Mouse (Mus musculus) embryonic facial prominence, embryonic 14.5 days (tissue): ENCODE measurements around the gene Borcs5. TPM values are rescaled to one million over a fixed set of nuclear protein-coding genes. Genes with fewer than 3 reads are reported as not detected.

ENCODE experiments used
- ATAC-seq: fragments of 200-750 bp; cut with Nextera tagmentation; 2 replicates; pipeline ENCODE4 v1.8.0; 2017; ENCODE audit warnings: low read depth, moderate number of reproducible peaks, moderate TSS enrichment
- DNase-seq: peaks from one replicate; pipeline ENCODE4 v3.0.0-alpha.2; 2015; ENCODE audit warnings: low spot score
- H3K27ac ChIP-seq: fragments of 300-500 bp; sonication (generic); replicated peaks from 2 replicates; pipeline ENCODE4 v1.5.1; 2014; ENCODE audit warnings: low read depth, mild to moderate bottlenecking, low read length, moderate library complexity
- H3K27me3 ChIP-seq: fragments of 300-500 bp; sonication (generic); replicated peaks from 2 replicates; pipeline ENCODE4 v1.6.1; 2014; ENCODE audit warnings: low read length; ENCODE audit not compliant: control insufficient read depth, insufficient read depth
- H3K36me3 ChIP-seq: fragments of 300-500 bp; sonication (generic); 2 replicates; pipeline ENCODE4 v1.6.1; 2014; ENCODE audit warnings: low read length, mixed read lengths; ENCODE audit not compliant: control insufficient read depth, insufficient read depth
- H3K4me1 ChIP-seq: fragments of 300-500 bp; sonication (generic); 2 replicates; pipeline ENCODE4 v1.6.1; 2014; ENCODE audit warnings: antibody characterized with exemption, low read length; ENCODE audit not compliant: control insufficient read depth, insufficient read depth
- H3K4me2 ChIP-seq: fragments of 300-500 bp; sonication (generic); 2 replicates; pipeline ENCODE4 v1.6.1; 2014; ENCODE audit warnings: low read depth, mild to moderate bottlenecking, low read length, moderate library complexity, mixed read lengths
- H3K4me3 ChIP-seq: fragments of 300-500 bp; sonication (generic); 2 replicates; pipeline ENCODE4 v1.5.1; 2014; ENCODE audit warnings: low read depth, mild to moderate bottlenecking, low read length
- H3K9ac ChIP-seq: fragments of 300-500 bp; sonication (generic); 2 replicates; pipeline ENCODE4 v1.6.1; 2014; ENCODE audit warnings: low read depth, mild to moderate bottlenecking, low read length, moderate library complexity, mixed read lengths
- H3K9me3 ChIP-seq: fragments of 300-500 bp; sonication (generic); 2 replicates; pipeline ENCODE4 v1.6.1; 2016; ENCODE audit warnings: low read length; ENCODE audit not compliant: control insufficient read depth
- WGBS: fragments of 180-500 bp; shearing (Covaris S2); extraction: QIAGEN DNeasy Blood & Tissue Kit; methylation state at CpG from one replicate; pipeline ENCODE4 v1.1.7; 2014; 5-methylcytosine and 5-hydroxymethylcytosine counted together
- polyA plus RNA-seq: library from polyadenylated mRNA; unstranded; fragments of >200 nt; fragmentation: Nextera tagmentation; extraction: Ambion mirVana; gene quantifications from 2 replicates; pipeline ENCODE4 v1.2.1, GENCODE M21; 2014

Gene Borcs5
- polyA plus RNA-seq, 1 experiment from 2014 or later: 18.0 TPM

DNA sequence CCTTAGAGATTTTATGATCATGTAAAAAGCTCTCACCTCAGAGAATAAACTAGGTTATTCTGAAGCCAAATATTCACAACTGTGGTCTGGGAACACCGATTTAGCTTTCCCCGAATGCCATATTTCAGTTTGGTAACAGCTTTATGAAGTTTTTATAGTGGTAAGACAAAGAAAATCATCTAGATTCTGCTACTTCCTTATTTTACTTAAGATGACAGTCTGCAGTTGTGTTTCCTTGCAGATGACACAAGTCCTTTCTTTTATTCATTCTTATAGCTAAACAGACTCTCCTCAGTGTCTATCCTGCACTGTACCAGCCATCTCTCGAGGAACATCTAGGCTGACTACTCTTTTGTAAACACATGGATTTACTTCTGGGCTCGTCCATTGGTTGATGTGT is 67.2 kb downstream of the Borcs5 start:
- no peaks in the 10 kb centered on the region for H3K4me1 ChIP-seq
- H3K4me3 ChIP-seq: no peak overlapping the region
- no peaks in the 10 kb centered on the region for H3K9me3 ChIP-seq
- DNase-seq (no peak), ATAC-seq (no peak)
- no peaks in the 10 kb centered on the region for H3K27me3 ChIP-seq
- 85% methylated on average over 4 of the region's 4 CpGs for WGBS
- H3K36me3 ChIP-seq: no peaks in the 10 kb centered on the region
- H3K27ac ChIP-seq: no peak overlapping the region
- H3K4me2 ChIP-seq: no peak overlapping the region
- H3K9ac ChIP-seq: no peak overlapping the region

DNA sequence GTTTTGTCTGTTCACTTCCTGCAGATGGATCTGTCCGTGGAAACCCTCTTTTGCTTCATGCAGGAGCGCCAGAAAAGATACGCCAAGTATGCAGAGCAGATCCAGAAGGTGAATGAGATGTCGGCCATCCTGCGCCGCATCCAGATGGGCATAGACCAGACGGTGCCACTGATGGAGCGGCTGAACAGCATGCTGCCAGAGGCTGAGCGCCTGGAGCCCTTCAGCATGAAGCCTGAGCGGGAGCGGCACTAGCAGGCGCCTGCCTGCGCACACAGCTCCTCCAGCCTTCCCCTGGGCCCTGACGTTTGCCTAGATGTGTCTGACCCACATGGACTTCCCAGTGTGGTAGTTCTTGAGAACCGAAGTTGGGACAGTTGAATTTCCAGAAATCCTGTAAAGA is 70.7 kb downstream of the Borcs5 start:
- H3K4me3 ChIP-seq: no peak overlapping the region
- DNase-seq (no peak), ATAC-seq (no peak)
- no peaks in the 10 kb centered on the region for H3K27me3 ChIP-seq
- no peak overlapping the region for H3K9ac ChIP-seq
- no peaks in the 10 kb centered on the region for H3K4me1 ChIP-seq
- H3K9me3 ChIP-seq: no peaks in the 10 kb centered on the region
- H3K36me3 ChIP-seq: peaks cover 4% of the 10 kb centered on the region; the same call in 1 of the 2 replicates
- H3K4me2 ChIP-seq: no peak overlapping the region
- 79% methylated on average over 15 of the region's 15 CpGs for WGBS
- H3K27ac ChIP-seq: no peak overlapping the region

- Histone ChIP-seq H3K36me3 (peaks cover 28% of the 10 kb centered on the region), H3K9me3 (no peaks in the 10 kb centered on the region), H3K4me3 (no peak overlapping the region), H3K27ac (no peak overlapping the region), H3K27me3 (no peaks in the 10 kb centered on the region), H3K9ac (no peak overlapping the region), H3K4me1 (no peaks in the 10 kb centered on the region), H3K4me2 (no peak overlapping the region)
- DNase-seq (no peak), ATAC-seq (no peak)
- WGBS: 48% methylated on average over 3 of the region's 3 CpGs
Observed at GRCm38 (mm10) chr6:134713321-134713720, 74.0 kb downstream of the Borcs5 start.

- Histone ChIP-seq H3K9ac (no peak overlapping the region), H3K4me1 (no peaks in the 10 kb centered on the region), H3K9me3 (no peaks in the 10 kb centered on the region), H3K27ac (no peak overlapping the region), H3K4me3 (no peak overlapping the region), H3K36me3 (peaks cover 33% of the 10 kb centered on the region), H3K4me2 (no peak overlapping the region), H3K27me3 (no peaks in the 10 kb centered on the region)
- ATAC-seq (no peak), DNase-seq (no peak)
- 52% methylated on average over 1 of the region's 1 CpGs for WGBS
Observed at GRCm38 (mm10) chr6:134713897-134714296, 74.6 kb downstream of the Borcs5 start.

DNA sequence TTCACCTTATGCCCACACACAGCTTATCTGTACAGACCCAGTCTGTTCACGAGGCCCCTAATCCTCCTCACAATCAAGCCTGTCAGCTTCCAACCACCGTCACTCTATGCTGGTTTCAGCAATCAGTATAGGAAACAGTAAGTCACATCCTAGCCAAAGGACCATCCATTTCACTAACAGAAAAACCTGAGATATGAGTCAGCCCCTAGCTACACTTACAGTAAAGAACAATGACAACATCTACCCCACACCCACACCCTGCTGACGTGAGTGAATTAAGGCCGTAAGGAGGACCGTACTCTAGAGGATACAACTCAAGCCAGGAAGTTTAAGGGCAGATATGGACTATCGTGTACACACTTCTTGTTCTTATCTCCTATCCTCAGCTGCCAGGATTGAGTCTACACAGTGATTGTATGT is 76.9 kb downstream of the Borcs5 start:
- 84% methylated on average over 6 of the region's 6 CpGs for WGBS
- Histone ChIP-seq H3K4me3 (no peak overlapping the region), H3K9me3 (no peaks in the 10 kb centered on the region), H3K27ac (no peak overlapping the region), H3K27me3 (no peaks in the 10 kb centered on the region), H3K4me2 (no peak overlapping the region), H3K9ac (no peak overlapping the region), H3K4me1 (no peaks in the 10 kb centered on the region), H3K36me3 (peaks cover 47% of the 10 kb centered on the region)
- ATAC-seq: no peak
- DNase-seq: no peak

- DNase-seq: no peak
Observed at GRCm38 (mm10) chr6:134717886-134718667, 78.8 kb downstream of the Borcs5 start.

GRCm38 (mm10) chr6:134718668-134719065 is 79.4 kb downstream of the Borcs5 start:
- Histone ChIP-seq H3K4me1 (no peaks in the 10 kb centered on the region), H3K27ac (no peak overlapping the region), H3K27me3 (no peaks in the 10 kb centered on the region), H3K4me3 (no peak overlapping the region), H3K9ac (no peak overlapping the region), H3K36me3 (peaks cover 55% of the 10 kb centered on the region), H3K4me2 (no peak overlapping the region), H3K9me3 (no peaks in the 10 kb centered on the region)
- WGBS: 91% methylated on average over 11 of the region's 11 CpGs
- DNase-seq (no peak), ATAC-seq (no peak)

More at GRCm38 (mm10) chr6:134717886-134718667, 78.8 kb downstream of the Borcs5 start:
- Histone ChIP-seq H3K27ac (no peak overlapping the region), H3K4me1 (no peaks in the 10 kb centered on the region), H3K36me3 (peaks cover 52% of the 10 kb centered on the region), H3K9ac (no peak overlapping the region), H3K4me2 (no peak overlapping the region), H3K9me3 (no peaks in the 10 kb centered on the region), H3K4me3 (no peak overlapping the region), H3K27me3 (no peaks in the 10 kb centered on the region)
- no peak for ATAC-seq
- WGBS: 92% methylated on average over 20 of the region's 20 CpGs

DNA sequence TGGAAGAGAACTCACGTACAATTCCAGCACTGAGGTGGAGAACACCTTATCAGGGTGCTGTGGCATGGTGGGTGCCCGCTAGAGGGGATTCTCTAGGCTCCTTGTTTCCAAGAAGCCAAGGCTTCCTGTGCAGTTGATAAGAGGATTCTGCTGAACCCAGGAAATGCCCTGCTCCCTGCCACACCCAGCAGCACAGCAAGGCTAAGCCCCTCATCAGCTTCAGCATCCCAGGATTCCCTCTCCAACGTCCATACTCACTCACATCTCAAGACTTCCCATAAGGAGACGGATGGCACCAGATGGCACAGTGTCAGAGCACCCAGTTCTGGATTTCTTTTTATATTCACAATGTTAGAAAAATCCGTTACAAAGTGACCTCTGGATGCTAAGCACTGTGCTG is 79.8 kb downstream of the Borcs5 start:
- DNase-seq (no peak), ATAC-seq (no peak)
- no peak overlapping the region for H3K4me2 ChIP-seq
- 85% methylated on average over 5 of the region's 5 CpGs for WGBS
- no peak overlapping the region for H3K9ac ChIP-seq
- H3K9me3 ChIP-seq: no peaks in the 10 kb centered on the region
- H3K4me1 ChIP-seq: no peaks in the 10 kb centered on the region
- no peak overlapping the region for H3K27ac ChIP-seq
- peaks cover 55% of the 10 kb centered on the region for H3K36me3 ChIP-seq
- H3K27me3 ChIP-seq: no peaks in the 10 kb centered on the region
- H3K4me3 ChIP-seq: no peak overlapping the region

DNA sequence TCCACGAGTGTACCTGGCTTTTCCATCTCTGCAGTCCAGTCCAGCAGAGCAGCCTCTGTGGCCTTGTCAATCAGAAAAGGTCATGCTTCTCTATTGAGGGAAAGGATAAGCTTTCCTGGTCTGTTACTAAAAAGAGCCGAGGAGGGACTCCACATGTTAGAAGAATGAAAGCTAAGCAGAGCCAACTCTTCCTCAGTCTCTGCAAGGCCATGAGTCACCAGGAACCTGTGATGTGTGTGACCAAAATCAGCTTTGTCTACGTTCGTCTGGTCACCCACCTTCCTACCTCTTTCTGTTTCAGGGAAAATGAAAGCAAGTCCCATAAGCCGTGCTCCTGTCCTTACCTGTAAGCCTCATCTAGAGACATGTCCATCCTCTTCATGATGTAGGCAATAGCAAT is 80.8 kb downstream of the Borcs5 start:
- H3K27ac ChIP-seq: no peak overlapping the region
- no peak for DNase-seq
- H3K4me1 ChIP-seq: no peaks in the 10 kb centered on the region
- H3K4me2 ChIP-seq: no peak overlapping the region
- no peak for ATAC-seq
- H3K9ac ChIP-seq: no peak overlapping the region
- H3K36me3 ChIP-seq: peaks cover 56% of the 10 kb centered on the region
- WGBS: 87% methylated on average over 5 of the region's 5 CpGs
- no peaks in the 10 kb centered on the region for H3K27me3 ChIP-seq
- H3K9me3 ChIP-seq: no peaks in the 10 kb centered on the region
- no peak overlapping the region for H3K4me3 ChIP-seq
